Mouse (Mus musculus) brown adipose tissue, adult 24 weeks (tissue): ENCODE results near the gene Frmd8. TPM values are rescaled to one million over a fixed set of nuclear protein-coding genes. Genes with fewer than 3 reads are reported as not detected.
"Not testable (repeated sequence)": the region's sequence is repeated elsewhere in the genome, so short reads cannot be mapped to it uniquely, and the experiment has no call there.

Experiments used
- H3K27ac ChIP-seq: fragments of 200-500 bp; replicated peaks from 2 replicates; pipeline ENCODE4 v1.5.1; 2012; ENCODE audit warnings: low read depth, mild to moderate bottlenecking, low read length
- H3K4me1 ChIP-seq: fragments of 200-500 bp; 2 replicates; pipeline ENCODE4 v1.6.1; 2012; ENCODE audit warnings: low read length, mixed read lengths; ENCODE audit not compliant: control insufficient read depth, insufficient read depth, insufficient read length
- H3K4me3 ChIP-seq: fragments of 200-500 bp; 2 replicates; pipeline ENCODE4 v1.5.1; 2012; ENCODE audit warnings: low read depth, mild to moderate bottlenecking, low read length, moderate library complexity; ENCODE audit not compliant: insufficient read depth
- polyA plus RNA-seq: library from polyadenylated mRNA; stranded (reverse); fragments of >200 nt; gene quantifications from 2 replicates; pipeline ENCODE4 v1.2.4, GENCODE M21; 2012; ENCODE audit not compliant: missing spikeins, insufficient read depth, insufficient read length

Gene Frmd8
- polyA plus RNA-seq, 1 experiment: 6.6 TPM

DNA sequence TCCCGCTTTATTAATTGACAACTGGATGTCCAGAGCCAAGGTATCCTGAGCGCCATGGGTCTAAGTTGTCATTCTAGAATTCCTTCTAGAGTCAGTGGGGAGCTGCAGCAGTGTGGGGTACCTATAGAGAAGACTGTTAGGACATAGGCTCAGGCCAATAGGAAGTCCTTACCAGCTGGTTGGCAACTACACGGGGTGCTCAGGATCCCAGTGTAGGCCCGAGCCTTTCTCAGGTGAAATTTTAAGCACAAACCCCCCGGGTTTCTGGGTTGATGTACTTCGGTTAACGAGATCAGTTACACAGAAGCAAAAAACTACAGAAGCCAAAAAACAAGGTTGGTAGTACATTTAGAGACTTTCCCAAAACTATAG lies 52.3 kb downstream of the Frmd8 start:
- no peak overlapping the region for H3K4me3 ChIP-seq
- peak overlapping the region; percentile 55 for H3K27ac ChIP-seq
- H3K4me1 ChIP-seq: peaks cover 28% of the 10 kb centered on the region

DNA sequence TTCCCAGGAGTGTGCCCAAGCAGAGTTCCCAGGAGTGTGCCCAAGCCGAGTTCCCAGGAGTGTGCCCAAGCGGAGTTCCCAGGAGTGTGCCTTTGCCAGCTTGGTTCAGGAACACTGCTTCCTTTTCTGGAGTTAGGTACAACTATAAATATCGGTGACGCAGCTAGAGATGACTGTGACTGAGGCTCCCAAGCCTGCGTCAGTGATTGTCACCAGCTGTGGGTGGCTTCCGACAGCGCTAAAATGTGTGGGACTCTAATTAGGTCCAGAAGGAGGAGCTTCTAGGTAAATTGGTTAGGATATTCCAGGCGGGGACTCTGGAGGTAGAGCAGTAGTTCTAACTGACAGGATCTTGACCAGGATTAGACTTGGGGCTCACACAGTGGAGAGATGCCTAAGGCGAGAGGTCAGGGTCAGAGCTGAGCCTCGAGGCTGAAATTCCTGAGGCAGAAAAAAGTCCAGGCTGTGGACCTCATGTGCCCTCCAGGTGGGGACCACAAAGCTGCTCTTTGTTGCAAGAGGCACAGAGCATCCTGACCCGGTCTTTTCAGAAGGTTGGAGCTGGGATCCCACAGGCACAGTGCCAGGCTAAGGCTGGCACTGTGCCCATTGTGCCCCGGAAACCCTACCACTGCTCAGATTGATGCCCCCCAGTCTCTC lies 52.8 kb downstream of the Frmd8 start:
- Histone ChIP-seq H3K4me3 (no peak overlapping the region), H3K27ac (peak overlapping the region; percentile 55), H3K4me1 (peaks cover 28% of the 10 kb centered on the region)

DNA sequence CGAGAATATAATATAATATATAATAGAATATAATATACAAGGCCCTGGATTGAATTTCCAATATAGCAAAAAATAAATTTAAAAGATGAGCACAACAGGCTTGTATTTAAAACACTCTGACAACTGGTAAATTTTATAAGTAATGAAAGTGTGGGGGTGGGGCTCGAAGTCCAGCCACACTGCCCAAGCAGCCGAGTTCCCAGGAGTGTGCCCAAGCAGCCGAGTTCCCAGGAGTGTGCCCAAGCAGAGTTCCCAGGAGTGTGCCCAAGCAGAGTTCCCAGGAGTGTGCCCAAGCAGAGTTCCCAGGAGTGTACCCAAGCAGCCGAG lies 53.3 kb downstream of the Frmd8 start:
- Histone ChIP-seq H3K4me1 (peaks cover 28% of the 10 kb centered on the region), H3K4me3 (no peak overlapping the region)

DNA sequence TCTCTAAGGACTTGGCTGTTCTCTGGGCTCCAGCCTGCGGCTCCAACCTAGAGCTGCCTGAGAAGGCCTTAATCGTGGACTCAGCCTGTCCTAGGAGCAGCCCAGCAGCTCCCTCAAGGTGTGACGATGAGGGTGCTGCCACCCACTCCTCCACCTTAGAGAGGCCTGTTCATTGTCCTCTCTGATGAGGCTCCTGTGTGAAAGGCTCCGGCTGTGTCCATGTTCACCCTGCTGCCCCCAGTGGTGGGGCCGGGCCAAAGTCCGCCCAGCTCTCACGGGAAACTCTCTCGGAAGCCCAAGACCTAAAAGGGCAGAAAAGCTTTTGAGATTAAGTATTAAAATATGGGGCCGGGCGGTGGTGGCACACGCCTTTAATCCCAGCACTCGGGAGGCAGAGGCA lies 55.5 kb downstream of the Frmd8 start:
- Histone ChIP-seq H3K4me1 (peaks cover 19% of the 10 kb centered on the region), H3K4me3 (no peak overlapping the region), H3K27ac (peak overlapping the region; percentile 62)

More for the DNA sequence above, 53.3 kb downstream of the Frmd8 start:
- H3K27ac ChIP-seq: peak overlapping the region; percentile 55; the same call in 1 of the 2 replicates

DNA sequence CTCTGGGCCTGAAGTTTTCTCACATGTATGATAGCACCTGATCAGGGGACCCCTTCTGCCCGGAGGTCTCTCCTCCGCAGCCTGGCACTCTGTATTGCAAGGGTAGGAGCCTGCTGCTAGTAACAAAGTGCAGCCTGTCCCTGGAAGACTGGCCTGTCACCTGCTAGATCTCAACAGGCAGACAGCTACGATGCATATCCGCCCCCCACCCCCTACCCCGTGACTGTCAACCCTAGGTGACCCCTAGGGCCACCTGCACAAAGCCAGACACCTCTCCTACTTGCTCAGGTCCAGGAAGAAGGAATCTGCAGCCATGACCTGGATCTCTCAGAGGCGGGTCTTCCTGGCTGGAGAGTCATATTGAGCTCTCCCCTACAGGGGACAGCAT lies 56.5 kb downstream of the Frmd8 start:
- H3K4me1 ChIP-seq: peaks cover 13% of the 10 kb centered on the region
- no peak overlapping the region for H3K4me3 ChIP-seq
- H3K27ac ChIP-seq: peak overlapping the region; percentile 7; the same call in 1 of the 2 replicates

DNA sequence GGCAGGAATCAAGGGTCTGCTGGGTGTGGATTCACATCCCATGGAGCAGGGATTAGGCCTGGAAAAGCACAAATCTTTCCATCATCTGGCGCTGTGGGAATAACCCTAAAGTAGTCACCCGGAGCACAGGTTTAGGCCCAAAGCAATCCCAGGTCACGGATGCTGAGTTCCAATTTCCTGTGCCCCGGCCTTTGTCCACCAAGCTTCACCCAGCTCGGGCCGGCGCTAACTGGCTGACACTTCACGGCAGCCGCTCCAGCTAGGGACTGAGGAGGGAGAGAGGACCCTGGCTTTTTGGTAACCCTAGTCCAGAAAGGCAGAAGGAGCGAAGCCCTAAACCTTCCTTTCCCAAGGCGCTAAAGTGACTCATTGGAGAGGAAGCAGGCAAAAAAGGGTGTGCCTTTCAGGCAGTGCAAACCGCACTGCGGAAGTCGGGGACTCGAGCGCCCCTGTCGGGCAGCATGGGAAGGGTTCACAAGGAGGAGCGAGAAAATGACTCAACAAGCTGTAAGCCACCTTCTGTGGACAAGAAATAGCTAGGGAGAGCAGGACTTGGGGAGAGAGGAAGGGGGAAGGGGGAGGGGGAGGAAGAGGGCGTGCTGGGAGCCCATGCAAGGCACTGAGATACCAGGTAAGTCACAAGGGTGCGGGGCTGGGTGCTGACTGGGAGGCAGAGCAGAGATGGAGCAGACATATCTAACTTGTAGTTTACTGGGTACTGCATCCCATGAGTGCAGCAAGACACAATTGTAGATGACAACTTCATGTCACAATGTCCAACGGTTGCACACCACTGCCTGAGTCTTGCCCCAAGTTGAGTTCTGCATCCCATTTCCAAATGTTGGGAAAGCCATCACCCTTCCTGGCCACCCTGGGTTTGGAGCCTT lies 57.1 kb downstream of the Frmd8 start:
- peak overlapping the region; percentile 100 for H3K27ac ChIP-seq
- H3K4me3 ChIP-seq: peak overlapping the region; percentile 55
- H3K4me1 ChIP-seq: peaks cover 13% of the 10 kb centered on the region

DNA sequence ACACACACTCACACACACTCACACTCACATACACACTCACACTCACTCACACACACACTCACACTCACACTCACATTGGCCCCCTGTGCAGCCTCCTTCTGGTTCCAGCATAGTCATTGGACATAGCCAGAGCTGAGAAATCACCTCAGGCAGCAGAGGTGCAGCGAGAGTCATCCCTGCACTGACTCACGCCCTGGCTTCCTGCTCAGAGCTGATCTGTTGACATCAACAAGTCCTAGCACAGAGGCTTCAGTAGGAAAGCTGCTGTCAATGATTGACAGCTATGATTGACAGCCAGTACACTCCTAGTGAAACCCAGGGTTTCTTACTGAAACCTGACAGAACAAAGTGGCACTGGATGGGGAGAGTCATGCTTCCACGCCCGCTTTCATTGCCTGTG lies 59.1 kb downstream of the Frmd8 start:
- 0 out of 2 replicates have a peak overlapping the region, but pooled peaks have one; percentile 20 for H3K27ac ChIP-seq
- peaks cover 29% of the 10 kb centered on the region for H3K4me1 ChIP-seq
- H3K4me3 ChIP-seq: no peak overlapping the region

DNA sequence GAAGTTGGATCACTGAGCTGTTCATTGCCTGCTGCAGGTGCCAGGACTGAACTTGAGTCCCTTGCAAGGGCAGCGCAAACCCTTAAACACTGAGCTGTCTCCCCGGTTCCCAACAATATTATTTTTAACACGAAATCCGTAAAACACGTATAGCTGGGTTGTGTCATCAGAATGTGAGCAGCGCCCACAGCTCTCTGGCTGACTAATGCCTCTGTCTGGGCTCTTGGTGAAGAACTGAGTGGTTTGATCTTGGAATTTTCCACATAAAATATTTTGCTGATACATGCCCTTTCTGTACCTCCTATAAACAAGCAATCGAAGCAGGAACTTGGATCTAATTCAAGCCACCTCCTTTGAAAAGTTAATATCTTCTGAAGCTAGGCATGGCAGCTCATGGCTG lies 60.1 kb downstream of the Frmd8 start:
- Histone ChIP-seq H3K4me3 (no peak overlapping the region), H3K4me1 (peaks cover 38% of the 10 kb centered on the region), H3K27ac (peak overlapping the region; percentile 1; the same call in 1 of the 2 replicates)

DNA sequence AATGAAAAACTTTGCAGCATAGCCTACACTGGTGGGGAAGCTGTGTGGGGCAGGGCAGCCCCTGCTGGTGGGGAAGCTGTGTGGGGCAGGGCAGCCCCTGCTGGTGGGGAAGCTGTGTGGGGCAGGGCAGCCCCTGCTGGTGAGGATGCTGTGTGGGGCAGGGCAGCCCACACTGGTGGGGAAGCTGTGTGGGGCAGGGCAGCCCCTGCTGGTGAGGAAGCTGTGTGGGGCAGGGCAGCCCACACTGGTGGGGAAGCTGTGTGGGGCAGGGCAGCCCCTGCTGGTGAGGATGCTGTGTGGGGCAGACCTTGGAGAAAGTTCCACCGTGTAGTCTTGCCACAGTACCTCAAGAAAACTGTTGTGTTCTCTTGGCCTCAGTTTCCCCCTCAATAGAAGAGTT lies 61.0 kb downstream of the Frmd8 start:
- H3K4me3 ChIP-seq, H3K27ac ChIP-seq: not testable (repeated sequence)
- H3K4me1 ChIP-seq: peaks cover 43% of the 10 kb centered on the region

DNA sequence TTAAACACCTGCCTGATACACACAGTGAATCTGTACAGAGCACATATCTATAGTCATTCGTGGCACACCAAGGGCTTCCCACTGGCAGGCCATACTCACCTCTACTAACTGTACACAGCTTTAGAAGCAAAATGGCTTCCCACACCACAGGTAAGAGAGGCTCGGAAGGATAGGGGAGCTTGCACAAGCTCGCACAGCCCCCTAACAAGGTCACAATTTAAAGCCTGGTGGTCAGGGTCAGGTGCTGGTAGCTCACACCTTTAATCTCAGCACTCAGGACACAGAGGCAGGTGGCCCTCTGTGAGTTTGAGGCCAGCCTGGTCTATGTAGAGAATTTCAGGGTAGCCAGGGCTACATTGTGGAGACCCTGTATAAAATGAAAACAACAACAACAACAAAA lies 61.5 kb downstream of the Frmd8 start:
- Histone ChIP-seq H3K4me1 (peaks cover 44% of the 10 kb centered on the region), H3K27ac (no peak overlapping the region), H3K4me3 (no peak overlapping the region)

DNA sequence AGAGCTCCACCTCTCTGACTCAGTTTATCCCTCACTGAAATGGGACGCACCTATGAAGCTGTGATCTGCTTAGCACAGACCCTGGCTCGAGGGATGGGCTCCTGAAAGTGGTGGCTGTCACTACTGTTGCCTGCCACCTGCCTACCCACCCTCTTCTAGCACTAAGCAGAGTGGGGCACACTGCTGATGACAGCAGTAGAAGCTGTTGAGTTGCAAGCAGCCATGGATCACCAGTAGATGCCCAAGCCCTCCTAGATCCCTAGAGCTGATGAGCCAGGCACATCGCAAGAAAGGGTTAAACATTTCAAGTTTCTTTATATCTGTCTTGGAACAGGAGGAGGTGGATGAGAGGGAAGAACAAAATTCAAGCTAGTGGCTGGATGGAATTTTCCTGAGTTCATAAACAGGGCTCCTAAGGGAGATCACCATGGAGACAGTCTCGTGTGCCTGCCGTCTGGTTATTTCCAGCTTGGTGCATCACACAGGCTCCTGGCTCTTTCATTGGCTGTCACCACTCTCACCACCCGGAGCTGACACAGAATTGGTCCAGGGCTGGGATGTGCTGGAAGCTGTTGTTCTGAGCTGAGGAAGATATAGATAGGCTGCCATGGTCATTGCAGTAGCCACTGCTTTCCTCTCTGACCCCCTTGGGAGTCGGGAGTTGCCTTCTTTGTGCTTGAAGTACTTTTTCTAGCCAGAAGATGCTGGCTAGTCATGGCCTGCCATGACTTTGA lies 63.1 kb downstream of the Frmd8 start:
- Histone ChIP-seq H3K4me1 (peaks cover 49% of the 10 kb centered on the region), H3K4me3 (no peak overlapping the region), H3K27ac (peak overlapping the region; percentile 95)

DNA sequence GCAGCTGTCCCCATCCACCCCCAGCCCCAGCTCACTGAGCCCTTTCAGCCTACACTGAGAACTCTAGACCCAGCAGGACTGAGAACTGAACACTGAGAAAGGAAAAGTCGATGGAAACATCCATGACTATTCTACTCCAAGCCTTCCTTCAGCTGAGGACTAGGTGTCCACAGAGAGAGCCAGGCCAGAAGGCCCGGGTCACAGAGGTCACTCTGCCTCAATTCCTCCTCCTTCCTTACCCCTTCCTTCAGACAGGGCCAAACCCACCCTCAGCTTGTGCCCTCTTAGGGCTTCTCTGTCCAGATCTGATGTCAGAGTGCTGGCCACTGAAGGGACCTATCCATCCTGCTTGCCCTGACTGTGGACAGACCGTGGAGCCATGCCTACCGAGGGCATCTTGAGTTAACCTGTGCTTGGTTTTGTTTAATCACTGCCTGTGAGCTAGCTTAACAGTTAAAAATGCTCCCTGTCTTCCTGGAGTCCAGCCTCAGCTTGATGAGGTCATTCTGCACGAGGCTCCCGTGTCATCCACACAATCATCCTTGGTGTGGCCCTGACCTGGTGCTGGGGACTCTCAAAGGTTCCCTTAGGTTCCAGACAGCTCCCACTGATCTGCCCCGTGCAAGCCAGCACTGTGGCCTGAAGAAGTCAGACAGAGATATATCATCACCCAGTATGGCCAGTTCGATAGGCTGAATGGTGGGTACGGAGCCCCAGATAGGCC lies 64.1 kb downstream of the Frmd8 start:
- H3K4me3 ChIP-seq: no peak overlapping the region
- peak overlapping the region; percentile 95 for H3K27ac ChIP-seq
- H3K4me1 ChIP-seq: peaks cover 55% of the 10 kb centered on the region

DNA sequence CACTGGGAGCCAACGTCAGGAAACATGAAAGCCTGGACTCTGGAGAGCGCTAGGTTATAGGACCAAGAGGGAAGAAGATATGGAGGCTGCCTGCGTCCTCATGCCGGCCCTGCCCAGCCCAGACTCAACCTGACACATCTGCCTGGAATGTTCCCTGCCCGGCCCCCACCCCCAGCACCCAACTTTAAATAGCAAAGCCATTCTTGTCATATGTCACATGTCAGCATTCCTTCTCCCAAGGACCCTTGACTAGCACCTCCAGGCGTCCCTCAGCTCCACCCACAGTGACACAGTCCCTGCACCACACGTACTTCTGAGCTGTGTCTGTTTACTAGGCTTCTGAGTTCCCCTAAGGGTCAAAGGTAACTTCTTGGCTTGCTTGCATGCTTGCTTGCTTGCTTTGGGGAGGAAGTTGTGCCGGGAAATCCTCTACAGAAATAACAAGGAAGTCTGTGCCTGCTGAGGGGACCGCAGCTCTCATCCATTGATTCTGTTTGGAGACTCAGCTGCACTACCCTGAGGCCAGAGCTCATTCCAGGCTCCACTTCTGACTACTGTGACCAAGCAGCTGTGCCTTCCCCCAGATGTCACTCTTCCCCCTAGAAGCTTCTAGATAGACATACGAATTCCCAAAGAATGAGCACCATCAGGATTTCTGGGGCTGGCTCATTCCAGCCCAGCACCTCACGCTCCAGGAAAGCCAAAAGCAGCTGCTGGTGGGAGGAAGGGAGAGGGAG lies 64.8 kb downstream of the Frmd8 start:
- peaks cover 53% of the 10 kb centered on the region for H3K4me1 ChIP-seq
- H3K27ac ChIP-seq: peak overlapping the region; percentile 95
- no peak overlapping the region for H3K4me3 ChIP-seq

DNA sequence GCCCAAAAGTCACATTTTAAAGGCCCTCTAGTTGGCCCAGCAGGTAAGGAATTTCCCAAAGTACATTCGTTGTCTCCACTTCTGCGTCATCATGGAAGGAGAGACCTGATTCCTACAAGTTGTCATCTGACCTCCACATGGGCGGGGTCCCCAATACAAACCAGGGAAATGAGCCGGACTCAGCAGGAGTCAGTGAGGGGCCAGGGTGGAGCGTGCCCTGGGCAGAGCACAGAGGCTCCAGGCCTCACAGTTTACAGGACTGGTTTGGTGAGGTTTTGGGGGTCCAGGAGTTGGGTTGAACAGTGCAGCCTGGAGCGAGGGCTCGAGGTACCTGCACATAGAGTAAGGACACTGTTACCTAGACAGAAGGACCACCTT lies 65.4 kb downstream of the Frmd8 start:
- peak overlapping the region; percentile 95 for H3K27ac ChIP-seq
- H3K4me1 ChIP-seq: peaks cover 55% of the 10 kb centered on the region
- no peak overlapping the region for H3K4me3 ChIP-seq
